Mouse (Mus musculus): ENCODE results near the gene Cmip.

Gene Cmip

GRCm38 (mm10) chr8:117378625-117379024 is 121.8 kb downstream of the Cmip start:
- no peak for DNase-seq (ENCODE audit: low spot score in 2 of 2)

- DNase-seq (ENCODE audit: low spot score in 2 of 2), result peak; percentile 55 to 84
Measured at GRCm38 (mm10) chr8:117379131-117379530, 122.3 kb downstream of the Cmip start.

GRCm38 (mm10) chr8:117380796-117381195 is 123.9 kb downstream of the Cmip start:
- DNase-seq (ENCODE audit: low spot score in 2 of 2), result peak in 1 of 2 experiments; percentile 61

GRCm38 (mm10) chr8:117386142-117386541 is 129.3 kb downstream of the Cmip start:
- peak in 1 of 2 experiments; percentile 58 for DNase-seq (ENCODE audit: low spot score in 2 of 2)

GRCm38 (mm10) chr8:117387642-117388041 is 130.8 kb downstream of the Cmip start:
- no peak for DNase-seq (ENCODE audit: low spot score in 2 of 2)

GRCm38 (mm10) chr8:117388370-117388769 is 131.5 kb downstream of the Cmip start:
- DNase-seq (ENCODE audit: low spot score in 2 of 2), result no peak

- no peak for DNase-seq (ENCODE audit: low spot score in 2 of 2)
Measured at GRCm38 (mm10) chr8:117393853-117394252, 137.0 kb downstream of the Cmip start.

- DNase-seq (ENCODE audit: low spot score in 2 of 2), result peak; percentile 66 to 82
Measured at GRCm38 (mm10) chr8:117395055-117395454, 138.2 kb downstream of the Cmip start.

- DNase-seq (ENCODE audit: low spot score in 2 of 2), result no peak
Measured at GRCm38 (mm10) chr8:117396884-117397283, 140.0 kb downstream of the Cmip start.

- DNase-seq (ENCODE audit: low spot score in 2 of 2), result peak in 1 of 2 experiments; percentile 39
Measured at GRCm38 (mm10) chr8:117397751-117398150, 140.9 kb downstream of the Cmip start.

- DNase-seq (ENCODE audit: low spot score in 2 of 2), result no peak
Measured at GRCm38 (mm10) chr8:117399229-117399628, 142.4 kb downstream of the Cmip start.

GRCm38 (mm10) chr8:117400820-117401219 is 144.0 kb downstream of the Cmip start:
- DNase-seq (ENCODE audit: low spot score in 2 of 2), result no peak

- no peak for DNase-seq (ENCODE audit: low spot score in 2 of 2)
Measured at GRCm38 (mm10) chr8:117401880-117402279, 145.0 kb downstream of the Cmip start.

GRCm38 (mm10) chr8:117402911-117403704 is 146.2 kb downstream of the Cmip start:
- no peak for DNase-seq (ENCODE audit: low spot score in 2 of 2)

GRCm38 (mm10) chr8:117403705-117404476 is 147.0 kb downstream of the Cmip start:
- DNase-seq (ENCODE audit: low spot score in 2 of 2), result peak in 1 of 2 experiments; percentile 43

GRCm38 (mm10) chr8:117406081-117406480 is 149.2 kb downstream of the Cmip start:
- DNase-seq (ENCODE audit: low spot score in 2 of 2), result no peak

GRCm38 (mm10) chr8:117408634-117409033 is 151.8 kb downstream of the Cmip start:
- no peak for DNase-seq (ENCODE audit: low spot score in 2 of 2)

- no peak for DNase-seq (ENCODE audit: low spot score in 2 of 2)
Measured at GRCm38 (mm10) chr8:117409056-117409455, 152.2 kb downstream of the Cmip start.

- DNase-seq (ENCODE audit: low spot score in 2 of 2), result no peak
Measured at GRCm38 (mm10) chr8:117410391-117410790, 153.5 kb downstream of the Cmip start.

- no peak for DNase-seq (ENCODE audit: low spot score in 2 of 2)
Measured at GRCm38 (mm10) chr8:117410901-117411300, 154.0 kb downstream of the Cmip start.

GRCm38 (mm10) chr8:117412232-117412631 is 155.4 kb downstream of the Cmip start:
- DNase-seq (ENCODE audit: low spot score in 2 of 2), result no peak

- no peak for DNase-seq (ENCODE audit: low spot score in 2 of 2)
Measured at GRCm38 (mm10) chr8:117417830-117418229, 161.0 kb downstream of the Cmip start.
